Mouse (Mus musculus): ENCODE data around the gene Prr5. TPM values are rescaled to one million over a fixed set of nuclear protein-coding genes. Genes with fewer than 3 reads are reported as not detected.

Gene Prr5
- polyA plus RNA-seq, 1 experiment from 2014 or later: 18.8 TPM

DNA sequence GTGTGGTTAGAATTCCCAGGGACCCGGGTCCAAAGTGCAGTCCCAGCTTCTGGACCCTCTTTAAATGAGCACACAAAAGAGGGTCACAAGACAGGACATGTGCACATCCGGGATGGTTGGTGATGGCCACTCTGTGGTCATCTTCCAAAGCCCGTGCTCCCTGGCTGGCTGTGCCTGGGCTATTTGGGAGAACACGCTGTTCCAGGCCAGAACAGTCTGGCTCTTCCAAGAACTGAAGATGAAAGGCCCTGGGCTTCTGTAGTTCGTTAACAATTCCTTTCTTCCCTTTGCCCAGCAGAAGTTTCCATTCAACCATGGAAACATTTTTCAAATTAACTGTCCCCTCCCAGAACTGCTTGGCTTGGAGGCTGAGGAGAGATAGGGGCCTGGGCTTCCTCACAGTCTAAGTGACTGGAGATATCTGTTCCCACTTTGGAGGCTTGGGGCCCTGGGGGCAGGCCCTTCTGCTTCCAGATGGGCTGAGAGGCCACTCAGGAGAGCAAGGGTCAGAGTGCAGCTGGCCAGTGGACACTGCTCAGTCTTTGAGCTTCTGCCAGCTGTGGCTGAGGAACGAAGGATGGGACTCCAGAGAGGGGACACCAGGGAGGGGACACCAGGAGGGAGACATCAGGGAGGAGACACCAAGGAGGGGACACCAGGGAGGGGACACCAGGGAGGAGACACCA lies 29.8 kb upstream of the Prr5 start:
- no peak for ATAC-seq (ENCODE audit: insufficient number of reproducible peaks, insufficient read depth, low FRiP score, low TSS enrichment, low read depth)
- H3K36me3 ChIP-seq: no peaks in the 10 kb centered on the region
- WGBS: 27% methylated on average over 6 of the region's 6 CpGs
- no peak overlapping the region for H3K4me3 ChIP-seq
- peaks cover 43% of the 10 kb centered on the region for H3K4me1 ChIP-seq
- no peak overlapping the region; the same call in 1 of the 2 replicates for H3K4me2 ChIP-seq
- peak overlapping the region; percentile 11; the same call in 1 of the 2 replicates for H3K9ac ChIP-seq
- no peaks in the 10 kb centered on the region for H3K9me3 ChIP-seq
- peak overlapping the region; percentile 95 for H3K27ac ChIP-seq
- no peaks in the 10 kb centered on the region for H3K27me3 ChIP-seq

- Histone ChIP-seq H3K4me2 (no peak overlapping the region), H3K27me3 (no peaks in the 10 kb centered on the region), H3K9me3 (no peaks in the 10 kb centered on the region), H3K9ac (no peak overlapping the region), H3K4me1 (peaks cover 43% of the 10 kb centered on the region), H3K4me3 (no peak overlapping the region), H3K36me3 (no peaks in the 10 kb centered on the region), H3K27ac (peak overlapping the region; percentile 95; the same call in 1 of the 2 replicates)
- WGBS: 77% methylated on average over 6 of the region's 6 CpGs
- no peak for ATAC-seq (ENCODE audit: insufficient number of reproducible peaks, insufficient read depth, low FRiP score, low TSS enrichment, low read depth)
Observed at GRCm38 (mm10) chr15:84640722-84641121, 28.7 kb upstream of the Prr5 start.

DNA sequence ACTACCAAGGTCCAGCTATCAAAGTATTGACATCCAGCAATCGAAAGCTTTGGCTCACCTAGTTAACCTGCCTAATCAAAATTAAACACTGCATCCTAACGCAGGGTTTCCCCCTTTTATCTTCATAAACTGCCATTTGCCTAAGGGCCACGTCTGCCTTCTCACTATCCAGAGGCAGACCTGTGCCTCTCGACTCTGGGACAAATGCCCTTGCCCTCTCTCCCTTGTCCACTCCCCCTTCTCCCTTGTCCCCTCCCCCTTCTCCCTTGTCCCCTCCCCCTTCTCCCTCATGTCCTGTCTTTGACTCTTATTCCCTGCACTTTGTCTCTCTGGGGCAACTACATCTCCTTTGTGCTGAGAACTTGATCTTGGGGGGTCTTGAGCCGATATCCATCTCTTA lies 28.3 kb upstream of the Prr5 start:
- Histone ChIP-seq H3K36me3 (no peaks in the 10 kb centered on the region), H3K4me3 (no peak overlapping the region), H3K4me2 (no peak overlapping the region), H3K9me3 (no peaks in the 10 kb centered on the region), H3K4me1 (peaks cover 43% of the 10 kb centered on the region), H3K27ac (peak overlapping the region; percentile 95; the same call in 1 of the 2 replicates), H3K9ac (no peak overlapping the region), H3K27me3 (no peaks in the 10 kb centered on the region)
- no peak for ATAC-seq (ENCODE audit: insufficient number of reproducible peaks, insufficient read depth, low FRiP score, low TSS enrichment, low read depth)
- 46% methylated on average over 5 of the region's 5 CpGs for WGBS

- no peaks in the 10 kb centered on the region for H3K27me3 ChIP-seq
- H3K9ac ChIP-seq: no peak overlapping the region
- no peaks in the 10 kb centered on the region for H3K9me3 ChIP-seq
- no peak for ATAC-seq (ENCODE audit: insufficient number of reproducible peaks, insufficient read depth, low FRiP score, low TSS enrichment, low read depth)
- WGBS: 97% methylated on average over 1 of the region's 1 CpGs
- H3K36me3 ChIP-seq: no peaks in the 10 kb centered on the region
- H3K27ac ChIP-seq: no peak overlapping the region
- no peak overlapping the region for H3K4me2 ChIP-seq
- H3K4me1 ChIP-seq: peaks cover 43% of the 10 kb centered on the region
- no peak overlapping the region for H3K4me3 ChIP-seq
Observed at GRCm38 (mm10) chr15:84641948-84642347, 27.5 kb upstream of the Prr5 start.

DNA sequence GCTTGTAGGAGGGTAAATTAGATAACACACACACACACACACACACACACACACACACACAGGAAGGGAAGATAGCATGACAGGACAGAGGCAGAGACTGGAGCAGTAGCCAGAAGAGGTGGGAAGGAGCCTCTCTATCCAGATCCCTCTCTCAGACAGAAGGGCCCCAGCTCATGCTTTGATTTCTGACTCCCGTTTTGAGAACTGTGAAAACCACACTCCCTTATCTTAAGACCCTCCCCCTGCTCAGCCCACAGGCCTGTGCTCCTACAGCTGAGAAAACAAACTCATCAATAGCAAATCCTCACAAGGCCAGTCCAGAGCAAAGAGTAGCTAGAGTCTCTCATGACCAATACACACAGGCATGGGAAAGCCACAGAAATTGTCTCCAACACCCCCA lies 26.2 kb upstream of the Prr5 start:
- Histone ChIP-seq H3K36me3 (no peaks in the 10 kb centered on the region), H3K4me1 (peaks cover 43% of the 10 kb centered on the region), H3K4me2 (no peak overlapping the region), H3K27me3 (no peaks in the 10 kb centered on the region), H3K4me3 (no peak overlapping the region), H3K9me3 (0 out of 2 replicates have a peak, but pooled peaks cover 4% of the 10 kb centered on the region), H3K27ac (0 out of 2 replicates have a peak overlapping the region, but pooled peaks have one; percentile 1), H3K9ac (no peak overlapping the region)
- ATAC-seq (ENCODE audit: insufficient number of reproducible peaks, insufficient read depth, low FRiP score, low TSS enrichment, low read depth): no peak
- WGBS: 0% methylated on average over 1 of the region's 1 CpGs

DNA sequence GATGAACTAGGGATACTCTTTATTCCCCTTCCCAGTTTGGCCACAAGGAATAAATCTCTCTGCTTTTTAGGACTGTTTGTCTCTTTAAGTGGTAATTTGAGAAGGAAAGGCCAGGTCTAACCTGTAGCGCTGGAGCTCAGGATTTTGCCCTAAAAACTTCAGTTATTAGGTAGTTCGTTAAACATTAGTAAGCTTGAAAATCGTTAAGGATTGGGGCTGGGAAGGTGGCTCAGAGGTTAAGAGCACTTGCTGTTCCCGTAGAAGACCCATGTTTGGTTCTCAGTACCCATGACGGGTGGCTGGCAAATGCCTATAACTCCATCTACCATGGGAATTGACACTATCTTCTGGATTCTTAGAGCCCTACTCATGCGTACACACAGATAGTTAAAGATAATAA lies 17.9 kb upstream of the Prr5 start:
- Histone ChIP-seq H3K4me3 (no peak overlapping the region), H3K4me1 (peaks cover 26% of the 10 kb centered on the region)

DNA sequence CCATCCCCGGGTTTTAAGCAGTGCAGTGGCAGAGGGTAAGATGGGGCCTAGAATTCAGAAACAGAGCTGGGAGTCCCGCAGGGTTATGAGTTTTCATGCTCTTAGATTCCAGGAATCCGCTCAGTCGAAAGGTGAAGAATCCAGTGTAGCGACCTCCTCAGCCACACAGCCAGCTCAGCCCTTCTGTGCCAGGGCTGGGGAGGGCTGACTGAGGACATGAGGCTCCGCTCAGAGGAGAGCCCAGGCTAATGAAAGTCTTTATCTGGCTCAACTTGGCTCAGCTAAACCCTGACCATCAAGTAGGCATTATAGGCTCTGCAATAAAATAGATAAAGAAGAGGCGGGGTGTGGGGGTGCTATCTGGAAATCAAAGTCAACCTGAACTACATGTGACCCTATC lies 16.3 kb upstream of the Prr5 start:
- ATAC-seq (ENCODE audit: insufficient number of reproducible peaks, insufficient read depth, low FRiP score, low TSS enrichment, low read depth): no peak
- Histone ChIP-seq H3K4me1 (peaks cover 31% of the 10 kb centered on the region), H3K4me2 (peak overlapping the region; percentile 58; the same call in 1 of the 2 replicates), H3K27ac (peak overlapping the region; percentile 96), H3K36me3 (no peaks in the 10 kb centered on the region), H3K9me3 (no peaks in the 10 kb centered on the region), H3K4me3 (no peak overlapping the region; the same call in 1 of the 2 replicates), H3K27me3 (no peaks in the 10 kb centered on the region), H3K9ac (no peak overlapping the region)
- 85% methylated on average over 7 of the region's 7 CpGs for WGBS

More for the DNA sequence above, 17.9 kb upstream of the Prr5 start:
- ATAC-seq (ENCODE audit: insufficient number of reproducible peaks, insufficient read depth, low FRiP score, low TSS enrichment, low read depth): no peak
- H3K27ac ChIP-seq: no peak overlapping the region
- 87% methylated on average over 6 of the region's 6 CpGs for WGBS
- no peaks in the 10 kb centered on the region for H3K27me3 ChIP-seq
- no peak overlapping the region for H3K4me2 ChIP-seq
- no peak overlapping the region for H3K9ac ChIP-seq
- no peaks in the 10 kb centered on the region for H3K36me3 ChIP-seq
- H3K9me3 ChIP-seq: 0 out of 2 replicates have a peak, but pooled peaks cover 4% of the 10 kb centered on the region

GRCm38 (mm10) chr15:84653979-84654966 lies 15.1 kb upstream of the Prr5 start:
- H3K4me3 ChIP-seq: peak overlapping the region; percentile 37
- 2% methylated on average over 28 of the region's 28 CpGs for WGBS
- H3K36me3 ChIP-seq: no peaks in the 10 kb centered on the region
- H3K27ac ChIP-seq: peak overlapping the region; percentile 96
- ATAC-seq (ENCODE audit: insufficient number of reproducible peaks, insufficient read depth, low FRiP score, low TSS enrichment, low read depth): peak; percentile 84
- peaks cover 32% of the 10 kb centered on the region for H3K4me1 ChIP-seq
- H3K4me2 ChIP-seq: peak overlapping the region; percentile 58
- no peaks in the 10 kb centered on the region for H3K27me3 ChIP-seq
- H3K9ac ChIP-seq: peak overlapping the region; percentile 62; the same call in 1 of the 2 replicates
- H3K9me3 ChIP-seq: no peaks in the 10 kb centered on the region

GRCm38 (mm10) chr15:84654975-84655374 lies 14.4 kb upstream of the Prr5 start:
- Histone ChIP-seq H3K27ac (peak overlapping the region; percentile 96), H3K4me3 (no peak overlapping the region), H3K9me3 (no peaks in the 10 kb centered on the region), H3K27me3 (no peaks in the 10 kb centered on the region), H3K36me3 (no peaks in the 10 kb centered on the region), H3K4me1 (peaks cover 36% of the 10 kb centered on the region), H3K4me2 (peak overlapping the region; percentile 58; the same call in 1 of the 2 replicates), H3K9ac (no peak overlapping the region)
- ATAC-seq (ENCODE audit: insufficient number of reproducible peaks, insufficient read depth, low FRiP score, low TSS enrichment, low read depth): no peak
- WGBS: 47% methylated on average over 10 of the region's 10 CpGs

DNA sequence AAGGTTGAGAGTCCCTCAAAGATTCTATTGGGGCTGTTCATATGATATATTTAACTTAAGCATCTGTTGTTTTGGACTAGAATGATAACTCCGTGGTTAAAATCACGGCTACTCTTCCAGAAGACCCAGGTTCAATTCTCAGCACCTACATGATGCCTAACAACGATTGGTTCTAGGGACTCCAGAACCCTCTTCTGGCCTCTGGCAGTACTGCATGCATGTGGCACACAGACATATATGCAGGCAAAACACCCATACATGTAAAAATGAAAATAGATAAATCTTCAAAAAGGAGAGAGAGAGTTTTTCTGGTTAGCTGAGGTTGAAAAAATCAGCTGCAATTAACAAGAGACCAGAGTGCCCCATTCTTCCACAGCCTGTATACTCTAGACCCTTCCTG lies 12.7 kb upstream of the Prr5 start:
- Histone ChIP-seq H3K4me1 (peaks cover 46% of the 10 kb centered on the region), H3K9ac (no peak overlapping the region), H3K36me3 (no peaks in the 10 kb centered on the region), H3K4me3 (no peak overlapping the region), H3K4me2 (no peak overlapping the region), H3K27me3 (no peaks in the 10 kb centered on the region), H3K9me3 (no peaks in the 10 kb centered on the region), H3K27ac (no peak overlapping the region)
- no peak for ATAC-seq (ENCODE audit: insufficient number of reproducible peaks, insufficient read depth, low FRiP score, low TSS enrichment, low read depth)
- 87% methylated on average over 3 of the region's 3 CpGs for WGBS

DNA sequence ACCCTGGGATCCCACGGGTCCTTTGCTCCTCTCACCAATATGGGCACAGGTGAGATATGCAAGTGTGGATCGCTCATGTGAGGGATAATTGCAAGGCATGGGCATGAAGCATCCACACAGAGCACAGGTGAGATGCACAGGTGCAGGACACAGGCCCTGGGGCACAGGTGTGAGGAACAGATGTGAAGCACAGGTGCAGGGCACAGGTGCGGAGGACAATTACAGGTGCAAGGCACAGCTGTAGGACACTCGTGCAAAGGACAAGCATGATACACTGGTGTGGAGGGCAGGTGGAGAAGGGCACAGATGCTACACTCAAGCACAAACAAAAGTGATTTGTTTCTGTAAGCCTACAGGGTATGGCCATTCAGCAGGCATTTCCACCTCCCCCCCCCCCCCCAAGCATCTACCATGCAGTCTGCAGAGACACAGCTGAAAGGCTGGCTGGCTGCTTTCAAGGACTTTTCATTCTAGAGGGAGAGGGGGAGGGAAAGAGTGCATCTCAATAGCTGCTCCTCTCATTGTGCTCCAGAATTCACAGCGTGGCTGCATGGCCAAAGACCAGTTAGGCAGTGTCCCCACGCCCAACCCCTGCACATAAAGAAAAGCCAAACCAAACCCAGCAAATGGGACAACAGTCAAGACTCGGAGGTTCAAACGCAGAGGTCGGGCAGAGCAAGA lies 11.9 kb upstream of the Prr5 start:
- no peaks in the 10 kb centered on the region for H3K27me3 ChIP-seq
- WGBS: 62% methylated on average over 9 of the region's 9 CpGs
- no peaks in the 10 kb centered on the region for H3K36me3 ChIP-seq
- peaks cover 54% of the 10 kb centered on the region for H3K4me1 ChIP-seq
- no peak for ATAC-seq (ENCODE audit: insufficient number of reproducible peaks, insufficient read depth, low FRiP score, low TSS enrichment, low read depth)
- no peak overlapping the region for H3K9ac ChIP-seq
- H3K4me2 ChIP-seq: no peak overlapping the region
- no peaks in the 10 kb centered on the region for H3K9me3 ChIP-seq
- no peak overlapping the region for H3K4me3 ChIP-seq
- no peak overlapping the region for H3K27ac ChIP-seq
